Mouse (Mus musculus) lung, postnatal 36 days (tissue): ENCODE measurements at regions not wholly inside any gene's neighbourhood (a gene's known extent, or its start where the extent isn't known, plus 50 kb on each side); places are given as distances from the start of the nearest gene placed in this dataset.
"Not testable (repeated sequence)": the region's sequence is repeated elsewhere in the genome, so short reads cannot be mapped to it uniquely, and the experiment has no call there.

ENCODE experiments used
- DNase-seq: peaks from one replicate; pipeline ENCODE4 v3.0.0; 2022; ENCODE audit warnings: mixed read lengths

GRCm38 (mm10) chr14:74217914-74218446 lies 422.7 kb upstream of the Htr2a start:
- no peak for DNase-seq

GRCm38 (mm10) chr14:74219761-74220160 lies 420.9 kb upstream of the Htr2a start:
- no peak for DNase-seq

- no peak for DNase-seq
Measured at GRCm38 (mm10) chr14:74222093-74222492, 418.5 kb upstream of the Htr2a start.

- DNase-seq, result no peak
Measured at GRCm38 (mm10) chr14:74229560-74230187, 411.0 kb upstream of the Htr2a start.

- no peak for DNase-seq
Measured at GRCm38 (mm10) chr14:74240212-74240611, 400.4 kb upstream of the Htr2a start.

GRCm38 (mm10) chr14:74249263-74249878 lies 391.3 kb upstream of the Htr2a start:
- no peak for DNase-seq

GRCm38 (mm10) chr14:74250021-74250420 lies 390.6 kb upstream of the Htr2a start:
- no peak for DNase-seq

- DNase-seq, result no peak
Measured at GRCm38 (mm10) chr14:74252189-74253145, 388.2 kb upstream of the Htr2a start.

- DNase-seq, result no peak
Measured at GRCm38 (mm10) chr14:74255000-74255399, 385.6 kb upstream of the Htr2a start.

- DNase-seq, result no peak
Measured at GRCm38 (mm10) chr14:74259437-74259836, 381.2 kb upstream of the Htr2a start.

- no peak for DNase-seq
Measured at GRCm38 (mm10) chr14:74267086-74267485, 373.6 kb upstream of the Htr2a start.

GRCm38 (mm10) chr14:74294560-74294959 lies 346.1 kb upstream of the Htr2a start:
- no peak for DNase-seq

GRCm38 (mm10) chr14:74304483-74304882 lies 336.2 kb upstream of the Htr2a start:
- DNase-seq, result no peak

GRCm38 (mm10) chr14:74306717-74307307 lies 333.8 kb upstream of the Htr2a start:
- DNase-seq, result no peak

- not testable (repeated sequence) for DNase-seq
Measured at GRCm38 (mm10) chr14:74309451-74309850, 331.2 kb upstream of the Htr2a start.

- DNase-seq, result no peak
Measured at GRCm38 (mm10) chr14:74327291-74327690, 313.3 kb upstream of the Htr2a start.

- DNase-seq, result no peak
Measured at GRCm38 (mm10) chr14:74350751-74351150, 289.9 kb upstream of the Htr2a start.

- no peak for DNase-seq
Measured at GRCm38 (mm10) chr14:74352286-74352685, 288.4 kb upstream of the Htr2a start.

GRCm38 (mm10) chr14:74358730-74359444 lies 281.8 kb upstream of the Htr2a start:
- DNase-seq, result no peak

- no peak for DNase-seq
Measured at GRCm38 (mm10) chr14:74359663-74360552, 280.7 kb upstream of the Htr2a start.

- no peak for DNase-seq
Measured at GRCm38 (mm10) chr14:74384481-74384880, 256.2 kb upstream of the Htr2a start.
